Mouse (Mus musculus): Measurements from ENCODE around the gene Rab3c.

DNA sequence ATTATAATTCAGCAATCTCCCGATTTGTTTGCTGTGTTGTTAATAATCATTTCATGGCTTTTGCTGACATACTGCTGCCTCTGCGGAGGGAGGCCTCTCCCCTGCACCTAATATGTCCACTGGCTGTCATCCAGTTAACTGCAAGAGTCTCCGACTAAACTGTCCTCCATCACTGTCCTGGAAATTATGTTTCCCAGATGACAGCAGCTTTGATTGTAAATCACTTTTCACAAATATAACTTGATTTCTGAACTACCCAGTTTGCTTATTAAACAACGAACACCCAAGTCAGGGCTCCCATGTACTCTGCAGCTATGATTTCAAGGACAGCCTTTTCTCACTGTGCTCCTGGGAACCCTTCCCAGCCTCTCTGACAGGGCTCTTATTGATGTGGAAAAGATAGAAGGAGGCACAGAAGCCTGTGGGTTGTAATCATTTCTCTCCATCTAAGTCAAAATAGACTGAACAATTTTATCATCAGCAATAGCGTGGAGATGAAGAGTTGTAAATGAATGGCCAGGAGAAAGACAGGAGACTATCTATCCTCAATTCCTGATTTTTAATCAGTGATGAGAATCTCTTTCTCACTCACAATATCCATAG, 49.6 kb downstream of the Rab3c start:
- TF ChIP-seq CTCF (IDR thresholded peaks at IDR 0.05; ENCODE audit: extremely low read depth, insufficient read length, insufficient replicate concordance, low read depth, low read length) (no peak), POLR2A (IDR thresholded peaks at IDR 0.05; ENCODE audit: low read depth, low read length) (no peak)
